Mouse (Mus musculus) intestine, postnatal 0 days (tissue): ENCODE data around the gene Cep112. TPM values are rescaled to one million over a fixed set of nuclear protein-coding genes. Genes with fewer than 3 reads are reported as not detected.

Source experiments
- ATAC-seq: fragments of 200-750 bp; cut with Nextera tagmentation; 2 replicates; pipeline ENCODE4 v1.8.0; 2017; ENCODE audit warnings: mild to moderate bottlenecking, moderate TSS enrichment, moderate library complexity
- H3K27ac ChIP-seq: fragments of 300-500 bp; sonication (generic); 2 replicates; pipeline ENCODE4 v1.5.1; 2014; ENCODE audit warnings: mild to moderate bottlenecking, low read depth, low read length, moderate library complexity
- H3K27me3 ChIP-seq: fragments of 300-500 bp; sonication (generic); replicated peaks from 2 replicates; pipeline ENCODE4 v1.6.1; 2014; ENCODE audit warnings: low read length, mixed read lengths; ENCODE audit not compliant: control insufficient read depth, insufficient read depth
- H3K36me3 ChIP-seq: fragments of 300-500 bp; sonication (generic); 2 replicates; pipeline ENCODE4 v1.6.1; 2014; ENCODE audit warnings: mild to moderate bottlenecking, moderate library complexity; ENCODE audit not compliant: control insufficient read depth, insufficient read depth
- H3K4me1 ChIP-seq: fragments of 300-500 bp; sonication (generic); replicated peaks from 2 replicates; pipeline ENCODE4 v1.6.1; 2014; ENCODE audit warnings: antibody characterized with exemption, low read length, mixed read lengths; ENCODE audit not compliant: control insufficient read depth, insufficient read depth
- H3K4me2 ChIP-seq: fragments of 300-500 bp; sonication (generic); replicated peaks from 2 replicates; pipeline ENCODE4 v1.6.1; 2014; ENCODE audit warnings: low read depth, mild to moderate bottlenecking, moderate library complexity
- H3K4me3 ChIP-seq: fragments of 300-500 bp; sonication (generic); 2 replicates; pipeline ENCODE4 v1.5.1; 2014; ENCODE audit warnings: low read depth, low read length
- H3K9ac ChIP-seq: fragments of 300-500 bp; sonication (generic); 2 replicates; pipeline ENCODE4 v1.6.1; 2014; ENCODE audit warnings: mild to moderate bottlenecking, low read depth, low read length
- H3K9me3 ChIP-seq: fragments of 300-500 bp; sonication (generic); 2 replicates; pipeline ENCODE4 v1.6.1; 2016; ENCODE audit warnings: mixed run types; ENCODE audit not compliant: control insufficient read depth
- CTCF ChIP-seq: sonication (generic); IDR thresholded peaks from 2 replicates; pipeline ENCODE4 v1.5.1; 2016; ENCODE audit warnings: low read depth, mild to moderate bottlenecking, control low read depth, antibody characterized with exemption, moderate library complexity
- WGBS: fragments of 180-500 bp; shearing (Covaris S2); extraction: QIAGEN DNeasy Blood & Tissue Kit; methylation state at CpG from one replicate; pipeline ENCODE4 v1.1.7; 2014; 5-methylcytosine and 5-hydroxymethylcytosine counted together
- polyA plus RNA-seq: library from polyadenylated mRNA; unstranded; fragments of >200 nt; fragmentation: Nextera tagmentation; extraction: Ambion mirVana; gene quantifications from 2 replicates; pipeline ENCODE4 v1.2.1, GENCODE M21; 2015

Cep112 gene
- polyA plus RNA-seq, 1 experiment from 2014 or later, result 3.9 TPM

DNA sequence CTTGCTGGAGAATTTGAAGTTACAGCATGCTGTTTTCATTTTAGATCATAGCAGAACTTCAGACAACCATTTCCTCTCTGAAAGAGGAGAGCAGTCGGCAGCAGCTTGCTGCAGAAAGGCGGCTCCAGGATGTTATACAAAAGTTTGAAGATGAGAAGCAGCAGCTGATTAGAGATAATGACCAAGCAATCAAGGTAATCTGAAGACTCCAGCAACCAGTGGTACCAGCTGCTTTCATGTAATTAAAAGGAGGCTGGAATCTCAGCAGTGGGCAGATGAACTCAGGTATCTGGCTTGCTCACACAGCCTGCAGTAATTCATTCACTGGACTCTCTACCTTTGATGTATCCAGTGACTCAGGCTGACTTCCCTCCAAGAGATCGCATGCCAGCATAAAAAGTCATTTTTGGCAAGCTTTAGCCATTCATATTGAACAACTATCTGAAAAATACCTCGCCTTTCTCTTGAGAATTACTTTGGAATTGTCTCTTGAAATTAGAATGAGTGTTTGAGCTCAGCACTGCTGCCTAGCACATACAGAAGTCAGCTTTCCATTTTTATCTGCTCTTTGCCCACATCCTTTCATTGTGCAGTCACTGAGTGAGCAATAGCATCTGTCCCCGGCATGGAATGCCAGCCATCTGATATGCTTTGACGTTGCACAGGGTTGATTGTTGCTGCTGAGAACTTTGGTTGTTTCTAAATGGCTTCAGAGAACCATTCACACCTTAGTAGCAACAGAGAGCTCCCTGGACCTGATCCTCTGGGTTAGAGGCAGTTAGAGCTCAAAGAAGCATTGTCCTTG is 332.8 kb downstream of the Cep112 start:
- Histone ChIP-seq H3K9me3 (no peaks in the 10 kb centered on the region), H3K4me2 (no peak overlapping the region), H3K27ac (no peak overlapping the region), H3K4me3 (no peak overlapping the region), H3K4me1 (no peaks in the 10 kb centered on the region), H3K9ac (no peak overlapping the region), H3K27me3 (no peaks in the 10 kb centered on the region), H3K36me3 (no peaks in the 10 kb centered on the region)
- no peak for TF ChIP-seq CTCF
- WGBS, result 54% methylated on average over 6 of the region's 6 CpGs
- ATAC-seq, result no peak

DNA sequence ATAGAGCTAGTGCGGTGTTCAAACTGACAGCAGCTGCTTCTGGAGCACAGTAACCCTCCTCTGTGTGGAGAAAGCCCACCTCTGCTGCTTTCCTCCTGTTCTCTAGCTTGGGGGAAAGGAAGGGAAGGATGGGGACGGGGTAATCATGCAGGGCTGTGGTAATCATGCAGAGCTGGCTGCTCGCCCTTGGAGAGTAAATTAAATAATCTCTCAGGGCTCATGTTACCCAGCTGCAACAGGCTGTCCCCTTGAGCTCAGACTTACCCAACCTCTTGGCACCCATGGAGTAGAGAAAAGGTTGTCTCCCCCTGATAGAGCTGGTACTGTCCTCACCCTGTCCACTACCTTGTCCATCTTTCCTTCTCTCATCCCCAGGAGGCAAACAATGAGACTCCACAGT is 345.1 kb downstream of the Cep112 start:
- no peak overlapping the region for H3K4me2 ChIP-seq
- H3K4me1 ChIP-seq, result no peaks in the 10 kb centered on the region
- H3K9me3 ChIP-seq, result no peaks in the 10 kb centered on the region
- H3K27ac ChIP-seq, result no peak overlapping the region
- 61% methylated on average over 3 of the region's 3 CpGs for WGBS
- no peaks in the 10 kb centered on the region for H3K27me3 ChIP-seq
- H3K36me3 ChIP-seq, result no peaks in the 10 kb centered on the region
- H3K9ac ChIP-seq, result no peak overlapping the region
- no peak for TF ChIP-seq CTCF
- H3K4me3 ChIP-seq, result no peak overlapping the region
- no peak for ATAC-seq

DNA sequence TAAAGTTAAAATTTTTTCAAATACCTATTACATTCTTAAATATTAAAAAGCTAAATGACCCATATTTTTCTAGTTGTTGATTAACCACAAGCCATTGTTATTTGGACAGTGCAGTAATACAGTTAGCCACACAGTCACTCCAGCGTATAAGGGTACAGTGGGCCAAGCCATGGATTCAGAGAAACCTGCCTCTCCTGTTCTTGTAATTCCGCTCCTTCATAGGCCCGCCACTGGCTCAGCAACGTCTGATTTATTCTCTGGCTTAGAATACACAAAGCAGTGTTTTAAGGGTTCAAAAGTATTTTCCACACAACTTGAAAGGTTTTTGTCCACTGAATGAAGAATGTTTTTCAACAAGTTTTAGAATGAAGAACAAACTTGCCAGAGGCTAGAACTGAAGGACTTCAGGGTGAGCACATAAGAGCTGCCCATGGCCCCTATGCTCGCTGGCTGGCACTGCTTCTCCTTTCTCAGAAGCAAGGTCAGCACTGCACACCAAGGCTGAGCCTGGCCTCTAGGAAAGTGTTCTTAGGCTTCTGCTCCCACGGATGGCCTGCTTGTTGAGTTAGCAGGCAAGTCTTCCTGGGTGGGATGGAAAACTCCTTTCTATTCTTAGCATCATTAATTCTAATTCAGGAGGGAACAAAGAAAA is 349.2 kb downstream of the Cep112 start:
- Histone ChIP-seq H3K9ac (no peak overlapping the region), H3K9me3 (no peaks in the 10 kb centered on the region), H3K27ac (no peak overlapping the region), H3K4me2 (no peak overlapping the region), H3K4me3 (no peak overlapping the region), H3K27me3 (no peaks in the 10 kb centered on the region), H3K4me1 (no peaks in the 10 kb centered on the region), H3K36me3 (no peaks in the 10 kb centered on the region)
- no peak for ATAC-seq
- 67% methylated on average over 6 of the region's 6 CpGs for WGBS
- TF ChIP-seq CTCF, result no peak

GRCm38 (mm10) chr11:108777158-108777557 is 352.2 kb downstream of the Cep112 start:
- Histone ChIP-seq H3K36me3 (no peaks in the 10 kb centered on the region), H3K27me3 (no peaks in the 10 kb centered on the region), H3K4me3 (no peak overlapping the region), H3K27ac (no peak overlapping the region), H3K4me2 (no peak overlapping the region), H3K9ac (no peak overlapping the region), H3K9me3 (no peaks in the 10 kb centered on the region), H3K4me1 (no peaks in the 10 kb centered on the region)
- no peak for ATAC-seq
- no peak for TF ChIP-seq CTCF
- WGBS, result 46% methylated on average over 3 of the region's 3 CpGs

DNA sequence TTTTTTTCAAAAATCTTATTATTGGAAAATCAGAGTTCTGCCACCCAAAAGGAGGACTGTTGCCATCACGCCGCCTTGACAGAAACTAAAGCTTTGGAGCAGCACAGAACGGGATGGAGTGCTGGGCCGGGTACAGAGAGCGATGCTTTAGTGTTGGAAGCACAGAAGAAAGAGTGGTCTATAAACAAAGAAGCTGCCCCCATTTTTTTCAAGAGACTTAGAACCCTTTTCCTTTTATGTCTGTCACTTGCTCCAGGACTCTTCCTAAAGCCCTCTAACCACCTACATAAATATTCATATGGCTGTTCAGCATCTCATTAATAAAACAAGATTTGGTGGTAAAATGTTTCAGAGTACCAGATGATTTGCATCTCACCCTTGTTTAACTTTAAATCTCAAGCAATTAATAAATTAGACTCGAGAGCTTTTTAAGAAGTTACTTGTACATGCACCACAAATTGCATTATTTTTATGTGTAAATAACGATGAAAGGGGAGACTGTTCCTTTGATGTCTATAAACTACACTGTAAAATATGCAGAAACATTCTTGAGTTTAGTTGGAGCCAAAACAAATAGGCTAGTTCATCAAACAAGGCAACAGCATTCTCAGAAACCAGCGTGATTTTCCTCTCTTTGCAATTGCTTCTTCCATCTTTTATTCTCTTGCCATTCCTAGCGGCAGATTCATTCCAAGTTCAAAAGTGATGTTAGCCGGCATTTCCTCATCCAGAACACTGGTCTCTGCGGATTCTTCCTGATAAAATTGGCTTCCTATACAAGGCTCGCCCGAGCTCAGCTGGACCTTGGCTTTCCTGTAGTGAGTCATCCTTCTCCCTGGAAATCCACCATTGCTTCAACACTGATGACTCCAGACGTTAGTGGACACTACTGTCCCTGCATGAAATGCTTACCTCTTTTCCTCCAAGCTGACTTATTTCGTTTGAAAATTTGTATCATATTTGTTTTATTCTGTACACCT is 355.6 kb downstream of the Cep112 start:
- no peak for TF ChIP-seq CTCF
- no peak overlapping the region for H3K27ac ChIP-seq
- H3K4me3 ChIP-seq, result no peak overlapping the region
- no peak for ATAC-seq
- H3K4me1 ChIP-seq, result no peaks in the 10 kb centered on the region
- WGBS, result 68% methylated on average over 15 of the region's 15 CpGs
- no peaks in the 10 kb centered on the region for H3K27me3 ChIP-seq
- no peak overlapping the region for H3K4me2 ChIP-seq
- H3K9ac ChIP-seq, result no peak overlapping the region
- no peaks in the 10 kb centered on the region for H3K9me3 ChIP-seq
- no peaks in the 10 kb centered on the region for H3K36me3 ChIP-seq

- no peaks in the 10 kb centered on the region for H3K9me3 ChIP-seq
- no peaks in the 10 kb centered on the region for H3K4me1 ChIP-seq
- WGBS, result 72% methylated on average over 5 of the region's 5 CpGs
- no peak for ATAC-seq
- no peaks in the 10 kb centered on the region for H3K27me3 ChIP-seq
- H3K4me3 ChIP-seq, result no peak overlapping the region
- no peaks in the 10 kb centered on the region for H3K36me3 ChIP-seq
- TF ChIP-seq CTCF, result no peak
- no peak overlapping the region for H3K27ac ChIP-seq
- H3K4me2 ChIP-seq, result no peak overlapping the region
- no peak overlapping the region for H3K9ac ChIP-seq
Measured at GRCm38 (mm10) chr11:108798398-108798797, 373.4 kb downstream of the Cep112 start.
